In genomic region chr13:17694414-17694813, GRCm38 (mm10) we compare ENCODE assay signal across 8 mouse cellular contexts. TPM values are rescaled to one million over a fixed set of nuclear protein-coding genes. Genes with fewer than 3 reads are reported as not detected.
DNase-seq lines count a peak whose midpoint lies in the region; ATAC-seq and TF ChIP-seq lines count a peak whose summit lies in the region.

No protein-coding gene starts in this region.

- H3K27ac ChIP-seq in cerebellum, adult 2 months (ENCODE audit: insufficient read depth, low read length) = 0 out of 2 replicates have a peak overlapping the region, but pooled peaks have one; percentile 17
- peak overlapping the region; percentile 86 for H3K27ac ChIP-seq in lung, postnatal 0 days (ENCODE audit: low read length)
- peak overlapping the region; percentile 95; the same call in 1 of the 2 replicates for H3K27ac ChIP-seq in forebrain, postnatal 0 days (ENCODE audit: low read depth, low read length)
- peak overlapping the region; percentile 77 for H3K27ac ChIP-seq in liver, embryonic 16.5 days (ENCODE audit: low read length)

- peak overlapping the region; percentile 64 for H3K4me3 ChIP-seq in cerebellum, adult 2 months (replicated peaks; ENCODE audit: insufficient read depth, low read depth, low read length)
- H3K4me3 ChIP-seq in lung, postnatal 0 days (ENCODE audit: low read depth, low read length) = peak overlapping the region; percentile 85
- peak overlapping the region; percentile 79 for H3K4me3 ChIP-seq in forebrain, postnatal 0 days (ENCODE audit: low read depth, low read length)
- H3K4me3 ChIP-seq in liver, embryonic 16.5 days (ENCODE audit: low read depth, low read length) = peak overlapping the region; percentile 88

- H3K4me2 ChIP-seq in lung, postnatal 0 days (replicated peaks; ENCODE audit: low read depth, low read length) = peak overlapping the region; percentile 69
- peak overlapping the region; percentile 62 for H3K4me2 ChIP-seq in forebrain, postnatal 0 days (ENCODE audit: low read depth)
- peak overlapping the region; percentile 88 for H3K4me2 ChIP-seq in liver, embryonic 16.5 days (ENCODE audit: low read depth, low read length)

- TF ChIP-seq CTCF in cerebellum, adult 2 months (IDR thresholded peaks at IDR 0.05; ENCODE audit: borderline replicate concordance, insufficient read depth, low read depth, low read length) = no peak
- no peak for TF ChIP-seq CTCF in lung, postnatal 0 days (IDR thresholded peaks at IDR 0.05)
- no peak for TF ChIP-seq CTCF in forebrain, postnatal 0 days (IDR thresholded peaks at IDR 0.05; ENCODE audit: low read depth)

- peak; percentile 61 for ATAC-seq in lung, postnatal 0 days
- peak; percentile 57 for ATAC-seq in forebrain, postnatal 0 days
- ATAC-seq in liver, embryonic 16.5 days (ENCODE audit: low read depth) = peak; percentile 31

- no peak for TF ChIP-seq POLR2A in cerebellum, adult 2 months (IDR thresholded peaks at IDR 0.05; ENCODE audit: borderline replicate concordance, insufficient read depth, low read length)

- no peaks in the 10 kb centered on the region for H3K36me3 ChIP-seq in lung, postnatal 0 days (ENCODE audit: insufficient read depth, low read length)
- no peaks in the 10 kb centered on the region for H3K36me3 ChIP-seq in forebrain, postnatal 0 days (ENCODE audit: insufficient read depth)
- no peaks in the 10 kb centered on the region for H3K36me3 ChIP-seq in liver, embryonic 16.5 days (ENCODE audit: control insufficient read depth, insufficient read depth)

- 2% methylated on average over 25 of the region's 25 CpGs for WGBS in cerebellum, adult 2 months
- under 1% methylated on average over 24 of the region's 25 CpGs for WGBS in lung, postnatal 0 days
- WGBS in forebrain, postnatal 0 days = under 1% methylated on average over 23 of the region's 25 CpGs
- WGBS in liver, embryonic 16.5 days (ENCODE audit: insufficient replicate concordance) = under 1% methylated on average over 23 of the region's 25 CpGs

- H3K9ac ChIP-seq in lung, postnatal 0 days (replicated peaks; ENCODE audit: low read depth) = peak overlapping the region; percentile 62
- H3K9ac ChIP-seq in forebrain, postnatal 0 days = peak overlapping the region; percentile 82
- H3K9ac ChIP-seq in liver, embryonic 16.5 days (ENCODE audit: low read depth, low read length) = peak overlapping the region; percentile 84

- no peak for DNase-seq in cerebellum, adult 2 months
- DNase-seq in cerebellum, adult 18-20 months = no peak
- peak; percentile 70 for DNase-seq in lung, postnatal 0 days (ENCODE audit: low spot score)
- no peak for DNase-seq in lung, postnatal 4 days
- DNase-seq in forebrain, postnatal 0 days = peak; percentile 58
- no peak for DNase-seq in yolk sac, embryonic 10.5 days (ENCODE audit: low spot score)
- no peak for DNase-seq in urinary bladder, postnatal 4 days (ENCODE audit: low spot score in 2 of 2)

- H3K9me3 ChIP-seq in lung, postnatal 0 days (ENCODE audit: low read length) = no peaks in the 10 kb centered on the region
- no peaks in the 10 kb centered on the region for H3K9me3 ChIP-seq in forebrain, postnatal 0 days (ENCODE audit: low read length)
- no peaks in the 10 kb centered on the region for H3K9me3 ChIP-seq in liver, embryonic 16.5 days (replicated peaks; ENCODE audit: control insufficient read depth, low read length)

- H3K4me1 ChIP-seq in cerebellum, adult 2 months (ENCODE audit: control insufficient read depth, insufficient read depth, low read length) = 0 out of 2 replicates have a peak, but pooled peaks cover 2% of the 10 kb centered on the region
- no peaks in the 10 kb centered on the region for H3K4me1 ChIP-seq in lung, postnatal 0 days (ENCODE audit: insufficient read depth, low read depth, low read length)
- H3K4me1 ChIP-seq in forebrain, postnatal 0 days (ENCODE audit: insufficient read depth) = peaks cover 3% of the 10 kb centered on the region; the same call in 1 of the 2 replicates
- H3K4me1 ChIP-seq in liver, embryonic 16.5 days (ENCODE audit: control insufficient read depth, low read depth, low read length) = peaks cover 6% of the 10 kb centered on the region

- no peaks in the 10 kb centered on the region for H3K27me3 ChIP-seq in cerebellum, adult 2 months (ENCODE audit: control insufficient read depth, insufficient read depth, low read length)
- no peaks in the 10 kb centered on the region for H3K27me3 ChIP-seq in lung, postnatal 0 days (replicated peaks; ENCODE audit: insufficient read depth, low read length)
- H3K27me3 ChIP-seq in forebrain, postnatal 0 days (ENCODE audit: insufficient read depth, low read length) = no peaks in the 10 kb centered on the region
- H3K27me3 ChIP-seq in liver, embryonic 16.5 days (ENCODE audit: control insufficient read depth, insufficient read depth, low read depth, low read length) = no peaks in the 10 kb centered on the region

- TF ChIP-seq EP300 in lung, postnatal 0 days (IDR thresholded peaks at IDR 0.05) = no peak

RNA-seq across cellular contexts. Expression of gene Mplkip, which starts 0.6 kb away (rescaled TPM):
- 7.5 and 7.8 TPM in 2 replicates for polyA plus RNA-seq in cerebellum, adult 2 months (2012; rRNA removed)
- polyA plus RNA-seq in lung, postnatal 0 days (2015; fragmentation: Nextera tagmentation; extraction: Ambion mirVana) = 36.8 and 38.1 TPM in 2 replicates
- 15.2 and 20.1 TPM in 2 replicates for total RNA-seq in forebrain, postnatal 0 days (2014; rRNA removed)
- 32.0 and 37.0 TPM in 2 replicates for polyA plus RNA-seq in forebrain, postnatal 0 days (2015; fragmentation: Nextera tagmentation; extraction: Ambion mirVana)
- 16.2 and 18.7 TPM in 2 replicates for polyA plus RNA-seq in liver, embryonic 16.5 days (2015; fragmentation: Nextera tagmentation; extraction: Ambion mirVana)

RNA-seq across cellular contexts. Expression of gene Sugct, which starts 0.9 kb away (rescaled TPM):
- 4.3 and 4.7 TPM in 2 replicates for polyA plus RNA-seq in cerebellum, adult 2 months (2012; rRNA removed)
- 8.7 and 9.3 TPM in 2 replicates for polyA plus RNA-seq in lung, postnatal 0 days (2015; fragmentation: Nextera tagmentation; extraction: Ambion mirVana)
- 0.77 and 1.4 TPM in 2 replicates for total RNA-seq in forebrain, postnatal 0 days (2014; rRNA removed)
- polyA plus RNA-seq in forebrain, postnatal 0 days (2015; fragmentation: Nextera tagmentation; extraction: Ambion mirVana) = 1.7 and 2.1 TPM in 2 replicates
- 5.6 and 5.8 TPM in 2 replicates for polyA plus RNA-seq in liver, embryonic 16.5 days (2015; fragmentation: Nextera tagmentation; extraction: Ambion mirVana)

Comparison
In these comparisons a context has a peak if more than half of its experiments do, and no peak if none do; other contexts are left out.
1. DNase-seq: peak in lung, postnatal 0 days (single experiment) and forebrain, postnatal 0 days (single experiment); none in cerebellum, adult 2 months (0 of 2), cerebellum, adult 18-20 months (0 of 2), lung, postnatal 4 days (0 of 2), yolk sac, embryonic 10.5 days (single experiment) and urinary bladder, postnatal 4 days (0 of 2).
2. H3K27ac ChIP-seq: peak in every context shown above with its lines; median percentile 95 in forebrain, postnatal 0 days; 86 in lung, postnatal 0 days; 77 in liver, embryonic 16.5 days; 17 in cerebellum, adult 2 months.
3. Peak in every context shown above with its lines, with median percentiles within 50 percentile points of each other: H3K4me3 ChIP-seq, ATAC-seq, H3K4me2 ChIP-seq and H3K9ac ChIP-seq.